Mouse (Mus musculus): ENCODE results near the gene Srpk2. TPM values are rescaled to one million over a fixed set of nuclear protein-coding genes. Genes with fewer than 3 reads are reported as not detected.

The Srpk2 gene
- polyA plus RNA-seq, 1 experiment: 71.2 TPM

GRCm38 (mm10) chr5:23516962-23517361, 167.5 kb downstream of the Srpk2 start:
- Histone ChIP-seq H3K27me3 (ENCODE audit: control insufficient read depth, insufficient read depth, low read length, poor library complexity, severe bottlenecking) (no peaks in the 10 kb centered on the region), H3K9me3 (replicated peaks; ENCODE audit: control insufficient read depth, insufficient read depth, low read length, poor library complexity, severe bottlenecking) (no peaks in the 10 kb centered on the region), H3K4me3 (ENCODE audit: low read depth, low read length) (no peak overlapping the region), H3K4me1 (ENCODE audit: control insufficient read depth, insufficient read depth, low read length) (no peaks in the 10 kb centered on the region), H3K27ac (ENCODE audit: insufficient read depth, low read length) (no peak overlapping the region), H3K36me3 (ENCODE audit: control insufficient read depth, insufficient read depth, low read length, poor library complexity, severe bottlenecking) (peaks cover 2% of the 10 kb centered on the region), H3K9ac (ENCODE audit: low read depth, poor library complexity, severe bottlenecking) (no peak overlapping the region)
- TF ChIP-seq EP300 (IDR thresholded peaks at IDR 0.05; ENCODE audit: insufficient read depth, low read depth, low read length): no peak
- TF ChIP-seq CTCF (IDR thresholded peaks at IDR 0.05; ENCODE audit: low read depth, low read length): no peak
- no peak for TF ChIP-seq POLR2A (IDR thresholded peaks at IDR 0.05; ENCODE audit: insufficient read depth, low read length)

DNA sequence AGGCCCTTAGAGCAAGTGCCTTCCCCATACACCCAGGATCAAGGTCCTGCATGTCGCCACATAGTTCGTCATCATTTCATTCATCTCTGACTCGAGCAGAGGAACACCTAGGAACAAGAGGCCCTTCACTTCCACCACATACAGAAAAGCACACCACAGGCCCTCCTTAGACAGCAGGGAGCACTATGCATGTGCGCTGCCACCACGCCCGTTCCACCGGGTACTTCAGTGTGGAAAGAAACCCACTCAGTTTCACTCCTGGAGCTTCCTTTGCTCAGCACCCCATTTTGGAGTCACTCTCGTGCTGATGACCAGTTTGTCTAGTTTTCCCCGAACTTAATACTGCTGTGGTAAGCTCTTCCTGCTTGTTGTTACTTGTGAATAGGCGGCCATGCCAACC, 169.4 kb downstream of the Srpk2 start:
- H3K36me3 ChIP-seq (ENCODE audit: control insufficient read depth, insufficient read depth, low read length, poor library complexity, severe bottlenecking): peaks cover 2% of the 10 kb centered on the region
- TF ChIP-seq EP300 (IDR thresholded peaks at IDR 0.05; ENCODE audit: insufficient read depth, low read depth, low read length) (no peak), POLR2A (IDR thresholded peaks at IDR 0.05; ENCODE audit: insufficient read depth, low read length) (no peak), CTCF (IDR thresholded peaks at IDR 0.05; ENCODE audit: low read depth, low read length) (no peak)
- no peaks in the 10 kb centered on the region for H3K27me3 ChIP-seq (ENCODE audit: control insufficient read depth, insufficient read depth, low read length, poor library complexity, severe bottlenecking)
- no peaks in the 10 kb centered on the region for H3K9me3 ChIP-seq (replicated peaks; ENCODE audit: control insufficient read depth, insufficient read depth, low read length, poor library complexity, severe bottlenecking)
- H3K4me3 ChIP-seq (ENCODE audit: low read depth, low read length): no peak overlapping the region
- no peaks in the 10 kb centered on the region for H3K4me1 ChIP-seq (ENCODE audit: control insufficient read depth, insufficient read depth, low read length)
- no peak overlapping the region for H3K9ac ChIP-seq (ENCODE audit: low read depth, poor library complexity, severe bottlenecking)
- H3K27ac ChIP-seq (ENCODE audit: insufficient read depth, low read length): no peak overlapping the region

DNA sequence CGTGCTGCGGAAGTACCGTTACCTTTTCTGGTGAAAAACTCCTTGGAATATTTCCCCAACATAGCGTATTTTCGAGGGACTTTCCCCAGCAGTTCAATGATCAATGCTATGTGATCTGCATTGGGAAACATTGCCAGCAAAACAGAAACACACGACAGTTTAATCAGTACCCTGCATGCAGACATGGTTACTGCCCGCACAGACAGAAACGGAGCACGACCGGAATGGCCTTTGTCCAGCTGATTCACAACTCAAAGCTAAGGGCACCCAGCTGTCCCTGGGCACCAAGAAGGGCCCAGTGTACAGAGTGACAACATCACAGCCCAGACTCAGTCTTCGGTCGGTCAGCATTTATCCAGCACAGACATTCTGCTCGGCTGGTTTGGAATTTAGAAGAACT, 170.9 kb downstream of the Srpk2 start:
- Histone ChIP-seq H3K4me1 (ENCODE audit: control insufficient read depth, insufficient read depth, low read length) (no peaks in the 10 kb centered on the region), H3K9ac (ENCODE audit: low read depth, poor library complexity, severe bottlenecking) (no peak overlapping the region), H3K36me3 (ENCODE audit: control insufficient read depth, insufficient read depth, low read length, poor library complexity, severe bottlenecking) (peaks cover 2% of the 10 kb centered on the region), H3K9me3 (replicated peaks; ENCODE audit: control insufficient read depth, insufficient read depth, low read length, poor library complexity, severe bottlenecking) (no peaks in the 10 kb centered on the region), H3K4me3 (ENCODE audit: low read depth, low read length) (no peak overlapping the region), H3K27ac (ENCODE audit: insufficient read depth, low read length) (no peak overlapping the region), H3K27me3 (ENCODE audit: control insufficient read depth, insufficient read depth, low read length, poor library complexity, severe bottlenecking) (no peaks in the 10 kb centered on the region)
- TF ChIP-seq CTCF (IDR thresholded peaks at IDR 0.05; ENCODE audit: low read depth, low read length): no peak
- TF ChIP-seq POLR2A (IDR thresholded peaks at IDR 0.05; ENCODE audit: insufficient read depth, low read length): no peak
- TF ChIP-seq EP300 (IDR thresholded peaks at IDR 0.05; ENCODE audit: insufficient read depth, low read depth, low read length): no peak

GRCm38 (mm10) chr5:23512556-23512955, 171.9 kb downstream of the Srpk2 start:
- Histone ChIP-seq H3K27me3 (ENCODE audit: control insufficient read depth, insufficient read depth, low read length, poor library complexity, severe bottlenecking) (no peaks in the 10 kb centered on the region), H3K9ac (ENCODE audit: low read depth, poor library complexity, severe bottlenecking) (no peak overlapping the region), H3K9me3 (replicated peaks; ENCODE audit: control insufficient read depth, insufficient read depth, low read length, poor library complexity, severe bottlenecking) (no peaks in the 10 kb centered on the region), H3K27ac (ENCODE audit: insufficient read depth, low read length) (no peak overlapping the region), H3K4me1 (ENCODE audit: control insufficient read depth, insufficient read depth, low read length) (no peaks in the 10 kb centered on the region), H3K4me3 (ENCODE audit: low read depth, low read length) (no peak overlapping the region), H3K36me3 (ENCODE audit: control insufficient read depth, insufficient read depth, low read length, poor library complexity, severe bottlenecking) (peaks cover 2% of the 10 kb centered on the region)
- TF ChIP-seq CTCF (IDR thresholded peaks at IDR 0.05; ENCODE audit: low read depth, low read length): no peak
- TF ChIP-seq POLR2A (IDR thresholded peaks at IDR 0.05; ENCODE audit: insufficient read depth, low read length): no peak
- TF ChIP-seq EP300 (IDR thresholded peaks at IDR 0.05; ENCODE audit: insufficient read depth, low read depth, low read length): no peak

GRCm38 (mm10) chr5:23511456-23511855, 173.0 kb downstream of the Srpk2 start:
- TF ChIP-seq POLR2A (IDR thresholded peaks at IDR 0.05; ENCODE audit: insufficient read depth, low read length): no peak
- no peak for TF ChIP-seq CTCF (IDR thresholded peaks at IDR 0.05; ENCODE audit: low read depth, low read length)
- TF ChIP-seq EP300 (IDR thresholded peaks at IDR 0.05; ENCODE audit: insufficient read depth, low read depth, low read length): no peak
- Histone ChIP-seq H3K27me3 (ENCODE audit: control insufficient read depth, insufficient read depth, low read length, poor library complexity, severe bottlenecking) (no peaks in the 10 kb centered on the region), H3K4me3 (ENCODE audit: low read depth, low read length) (no peak overlapping the region), H3K36me3 (ENCODE audit: control insufficient read depth, insufficient read depth, low read length, poor library complexity, severe bottlenecking) (peaks cover 2% of the 10 kb centered on the region), H3K27ac (ENCODE audit: insufficient read depth, low read length) (no peak overlapping the region), H3K4me1 (ENCODE audit: control insufficient read depth, insufficient read depth, low read length) (no peaks in the 10 kb centered on the region), H3K9ac (ENCODE audit: low read depth, poor library complexity, severe bottlenecking) (no peak overlapping the region), H3K9me3 (replicated peaks; ENCODE audit: control insufficient read depth, insufficient read depth, low read length, poor library complexity, severe bottlenecking) (no peaks in the 10 kb centered on the region)

- H3K27ac ChIP-seq (ENCODE audit: insufficient read depth, low read length): no peak overlapping the region
- H3K9me3 ChIP-seq (replicated peaks; ENCODE audit: control insufficient read depth, insufficient read depth, low read length, poor library complexity, severe bottlenecking): no peaks in the 10 kb centered on the region
- peaks cover 2% of the 10 kb centered on the region; the same call in 1 of the 2 replicates for H3K36me3 ChIP-seq (ENCODE audit: control insufficient read depth, insufficient read depth, low read length, poor library complexity, severe bottlenecking)
- H3K9ac ChIP-seq (ENCODE audit: low read depth, poor library complexity, severe bottlenecking): no peak overlapping the region
- H3K27me3 ChIP-seq (ENCODE audit: control insufficient read depth, insufficient read depth, low read length, poor library complexity, severe bottlenecking): no peaks in the 10 kb centered on the region
- no peak overlapping the region for H3K4me3 ChIP-seq (ENCODE audit: low read depth, low read length)
- no peaks in the 10 kb centered on the region for H3K4me1 ChIP-seq (ENCODE audit: control insufficient read depth, insufficient read depth, low read length)
- TF ChIP-seq EP300 (IDR thresholded peaks at IDR 0.05; ENCODE audit: insufficient read depth, low read depth, low read length) (0 out of 2 replicates have a peak, but pooled peaks have one; percentile 12), CTCF (IDR thresholded peaks at IDR 0.05; ENCODE audit: low read depth, low read length) (no peak)
Measured at GRCm38 (mm10) chr5:23508630-23509029, 175.8 kb downstream of the Srpk2 start.

Data from ES-Bruce4 (cell line).